Mouse (Mus musculus) kidney, adult 2 months (tissue): Measurements from ENCODE around the gene Ermn.

Experiments used
- CTCF ChIP-seq: fragments of 200-500 bp; conservative IDR thresholded peaks from 2 replicates; pipeline ENCODE4 v1.5.1; 2011; ENCODE audit warnings: low read depth, mild to moderate bottlenecking, control low read depth, low read length, moderate library complexity, mixed read lengths; ENCODE audit not compliant: insufficient read depth, insufficient read length
- POLR2A ChIP-seq: fragments of 200-500 bp; IDR thresholded peaks from one replicate; pipeline ENCODE4 v1.6.1; 2011; ENCODE audit warnings: low read depth, low read length, control low read depth

- TF ChIP-seq POLR2A (no peak), CTCF (no peak)
Observed at GRCm38 (mm10) chr2:58036926-58037325, 15.7 kb downstream of the Ermn start.
